Mouse (Mus musculus): ENCODE measurements around the gene Th.

The Th gene

DNA sequence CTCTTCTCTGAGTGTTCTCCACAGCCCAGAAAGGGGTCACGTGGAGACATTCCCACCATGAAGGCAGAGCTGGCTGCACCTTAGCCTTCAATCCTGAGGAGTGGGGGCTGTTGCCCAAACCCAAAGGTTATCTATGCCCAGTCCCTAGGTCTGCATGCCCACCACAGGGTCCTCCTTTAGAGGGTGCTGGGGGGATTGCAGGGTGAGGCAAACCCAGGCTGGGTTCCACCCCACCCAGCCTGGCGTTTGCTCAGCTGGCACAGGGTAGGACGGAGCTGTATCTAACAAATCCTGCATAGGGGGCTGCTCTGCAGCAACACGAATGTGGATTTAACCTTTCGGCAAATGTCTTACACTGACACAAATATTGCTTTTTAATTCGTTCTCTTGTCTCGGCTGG lies 29.2 kb downstream of the Th start:
- no peak for DNase-seq

GRCm38 (mm10) chr7:142899872-142900271 lies 31.1 kb downstream of the Th start:
- DNase-seq, result no peak

- no peak for DNase-seq
These were observed 33.5 kb downstream of the Th start for GRCm38 (mm10) chr7:142897471-142897870.

DNA sequence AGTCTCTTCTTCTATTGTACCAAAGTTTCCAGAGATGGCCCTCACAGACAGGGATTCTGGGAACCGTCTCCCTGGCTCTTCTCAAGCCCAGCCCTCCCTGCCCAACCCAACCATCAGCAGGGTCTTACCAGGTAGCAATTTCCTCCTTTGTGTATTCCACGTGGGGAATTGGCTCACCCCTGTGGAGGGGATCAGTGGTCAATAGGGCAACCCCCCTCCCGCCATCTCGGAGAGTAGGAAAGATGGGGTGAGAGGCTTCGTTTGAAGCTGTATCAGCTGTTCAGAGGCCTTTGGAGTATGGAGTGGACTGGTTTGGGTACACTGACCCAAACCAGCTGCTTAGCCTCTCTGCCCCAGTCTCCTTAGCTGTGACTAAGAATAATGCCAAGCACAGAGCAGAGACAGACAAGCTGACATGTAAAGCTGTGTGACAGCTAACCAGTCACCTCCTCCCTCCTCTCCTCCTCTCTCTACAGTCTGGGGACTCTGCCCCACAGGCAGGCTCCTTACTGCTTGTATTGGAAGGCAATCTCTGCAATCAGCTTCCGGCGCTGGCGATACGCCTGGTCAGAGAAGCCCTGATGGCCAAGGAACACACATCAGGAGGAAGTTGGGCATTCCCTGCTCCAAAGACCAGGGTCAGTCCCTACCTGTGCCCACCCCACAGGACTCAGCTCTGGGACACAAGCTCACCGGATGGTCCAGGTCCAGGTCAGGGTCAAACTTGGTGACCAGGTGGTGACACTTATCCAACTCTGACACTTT lies 34.8 kb downstream of the Th start:
- no peak for DNase-seq

- DNase-seq, result peak in 1 of 2 experiments; percentile 22
These were observed 35.6 kb downstream of the Th start for GRCm38 (mm10) chr7:142895223-142895840.

DNA sequence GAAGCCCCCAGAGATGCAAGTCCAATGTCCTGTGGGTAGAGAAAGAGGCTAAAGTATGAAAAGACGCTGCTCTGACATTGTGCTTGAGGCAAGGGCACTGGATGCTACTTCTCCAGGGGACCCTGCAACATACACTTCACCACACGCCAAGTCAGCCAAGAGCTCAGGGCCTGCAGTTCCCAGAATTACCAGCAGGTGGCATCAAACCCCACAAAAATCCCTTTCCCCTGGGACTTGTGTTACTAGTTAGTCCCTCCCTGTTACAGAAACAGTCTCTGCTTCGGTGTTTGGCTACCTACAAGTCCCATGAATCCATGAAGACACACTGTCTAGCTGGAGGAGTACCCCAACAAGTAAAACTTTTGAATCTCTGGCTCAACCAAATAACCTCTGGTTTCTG lies 36.3 kb downstream of the Th start:
- peak; percentile 86 to 89 for DNase-seq

DNA sequence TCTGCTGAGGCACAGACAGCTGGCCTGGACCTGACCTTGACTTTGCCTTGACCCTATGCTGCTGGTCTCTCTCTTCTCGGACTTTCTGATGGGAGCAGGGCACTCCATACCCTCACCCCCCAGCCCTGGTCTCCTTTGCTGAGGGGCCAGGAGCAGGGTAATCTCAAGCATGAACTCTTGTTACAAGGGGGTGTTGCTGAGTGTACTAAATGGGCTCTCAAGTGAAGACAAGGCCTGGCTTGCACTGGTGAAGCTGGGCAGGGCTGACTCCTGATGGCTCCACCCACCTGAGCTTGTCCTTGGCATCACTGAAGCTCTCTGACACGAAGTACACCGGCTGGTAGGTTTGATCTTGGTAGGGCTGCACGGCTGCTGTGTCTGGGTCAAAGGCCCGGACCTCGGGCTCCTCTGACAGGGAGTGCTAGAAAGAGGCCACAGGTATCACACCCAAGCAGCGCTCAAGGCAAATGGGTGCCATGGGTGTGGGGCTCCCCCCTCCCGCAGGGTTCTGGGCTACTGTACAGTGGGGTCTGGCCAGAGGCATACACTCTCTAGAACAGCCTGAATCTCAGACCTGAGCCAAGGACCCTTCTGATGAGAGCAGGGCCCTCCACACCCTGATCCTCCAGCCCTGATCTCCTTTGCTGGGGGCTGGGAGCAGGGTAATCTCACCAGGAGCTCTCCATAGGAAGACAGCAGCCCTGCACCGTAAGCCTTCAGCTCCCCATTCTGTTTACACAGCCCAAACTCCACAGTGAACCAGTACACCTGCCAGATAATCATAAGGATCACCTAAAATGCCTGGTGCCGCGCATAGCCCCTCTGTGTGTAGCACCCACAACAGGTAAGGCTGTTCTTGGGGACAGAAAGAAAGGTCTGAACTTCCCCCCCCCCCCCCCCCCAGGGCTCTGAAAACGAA lies 36.9 kb downstream of the Th start:
- no peak for DNase-seq

DNA sequence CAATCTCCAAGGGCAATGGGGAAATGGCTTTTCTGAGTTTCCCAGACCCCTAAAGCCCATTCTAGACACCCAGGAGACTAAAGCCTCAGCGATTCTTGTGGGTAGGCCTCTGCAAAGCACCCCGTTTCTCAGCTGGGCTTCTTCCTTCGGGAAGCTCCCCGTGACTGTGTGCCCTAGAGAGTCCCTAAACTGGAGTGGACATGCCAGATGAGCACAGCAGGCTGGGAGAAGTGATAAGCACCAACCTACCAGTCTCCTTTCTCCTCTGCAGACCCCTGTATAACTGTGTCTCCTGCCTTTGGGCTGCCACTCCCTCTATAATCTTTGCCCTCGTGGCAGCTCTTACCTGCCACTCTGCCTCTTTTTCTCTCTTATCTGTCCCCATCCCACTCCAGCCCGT lies 37.6 kb downstream of the Th start:
- no peak for DNase-seq

- DNase-seq, result no peak
These were observed 61.3 kb downstream of the Th start for GRCm38 (mm10) chr7:142869419-142870163.

- peak; percentile 35 to 38 for DNase-seq
These were observed 80.2 kb downstream of the Th start for GRCm38 (mm10) chr7:142850681-142851080.

Measured in kidney, postnatal 4 days (tissue).